Mouse (Mus musculus) spleen, adult 2 months (tissue): ENCODE results near the gene Apoa2. TPM values are rescaled to one million over a fixed set of nuclear protein-coding genes. Genes with fewer than 3 reads are reported as not detected.
A peak's percentile ranks its signal among the peaks of the same experiment; 100 is the strongest.
"Not testable (repeated sequence)": the region's sequence is repeated elsewhere in the genome, so short reads cannot be mapped to it uniquely, and the experiment has no call there.

ENCODE experiments used
- DNase-seq, 2 experiments: peaks; one replicate each; pipeline versions ENCODE4 v3.0.0 to v3.0.0-alpha.2; 2012 to 2021; ENCODE audit warnings: low spot score in 2 of 2, low read depth in 1 of 2
- H3K27ac ChIP-seq: fragments of 200-500 bp; 2 replicates; pipeline ENCODE4 v1.5.1; 2012; ENCODE audit warnings: low read length, inconsistent platforms; ENCODE audit not compliant: insufficient read depth
- H3K27me3 ChIP-seq: fragments of 200-500 bp; 2 replicates; pipeline ENCODE4 v1.6.1; 2012; ENCODE audit warnings: mild to moderate bottlenecking, moderate library complexity, low read length, inconsistent platforms; ENCODE audit not compliant: control insufficient read depth, insufficient read depth
- H3K36me3 ChIP-seq: fragments of 200-500 bp; 2 replicates; pipeline ENCODE4 v1.6.1; 2012; ENCODE audit warnings: mild to moderate bottlenecking, low read length, inconsistent platforms; ENCODE audit not compliant: control insufficient read depth, insufficient read depth
- H3K4me1 ChIP-seq: fragments of 200-500 bp; 2 replicates; pipeline ENCODE4 v1.6.1; 2011; ENCODE audit warnings: inconsistent platforms; ENCODE audit not compliant: control insufficient read depth, insufficient read depth, insufficient read length
- H3K4me3 ChIP-seq: fragments of 200-500 bp; 2 replicates; pipeline ENCODE4 v1.5.1; 2011; ENCODE audit warnings: mild to moderate bottlenecking, inconsistent platforms; ENCODE audit not compliant: insufficient read depth, insufficient read length; ENCODE audit errors: extremely low read depth
- CTCF ChIP-seq: fragments of 200-500 bp; IDR thresholded peaks from 2 replicates; pipeline ENCODE4 v1.5.1; 2011; ENCODE audit warnings: mild to moderate bottlenecking, inconsistent platforms; ENCODE audit not compliant: insufficient read depth, insufficient read length, insufficient replicate concordance; ENCODE audit errors: extremely low read depth
- POLR2A ChIP-seq: fragments of 200-500 bp; IDR thresholded peaks from 2 replicates; pipeline ENCODE4 v1.6.1; 2011; ENCODE audit warnings: low read depth, low read length, inconsistent platforms
- WGBS: fragments of 180-500 bp; shearing (Covaris S2); methylation state at CpG from one replicate; pipeline ENCODE4 v1.1.7; 2018; 5-methylcytosine and 5-hydroxymethylcytosine counted together
- polyA plus RNA-seq: library from polyadenylated mRNA; depleted of rRNA; stranded (reverse); fragments of >200 nt; gene quantifications from 2 replicates; pipeline ENCODE4 v1.2.3, GENCODE M21; 2012

Apoa2 gene
- polyA plus RNA-seq, 1 experiment = 1.8 TPM

GRCm38 (mm10) chr1:171234538-171234937 is 9.7 kb downstream of the Apoa2 start:
- WGBS = 77% methylated on average over 4 of the region's 4 CpGs
- peaks cover 5% of the 10 kb centered on the region; the same call in 1 of the 2 replicates for H3K4me1 ChIP-seq
- H3K36me3 ChIP-seq = peaks cover 32% of the 10 kb centered on the region

GRCm38 (mm10) chr1:171235791-171236190 is 10.9 kb downstream of the Apoa2 start:
- Histone ChIP-seq H3K27ac (no peak overlapping the region), H3K36me3 (peaks cover 41% of the 10 kb centered on the region), H3K27me3 (no peaks in the 10 kb centered on the region), H3K4me1 (peaks cover 5% of the 10 kb centered on the region; the same call in 1 of the 2 replicates), H3K4me3 (no peak overlapping the region)
- TF ChIP-seq CTCF (no peak), POLR2A (no peak)
- DNase-seq = no peak
- WGBS = 66% methylated on average over 4 of the region's 4 CpGs

More at GRCm38 (mm10) chr1:171234538-171234937, 9.7 kb downstream of the Apoa2 start:
- no peaks in the 10 kb centered on the region for H3K27me3 ChIP-seq
- no peak overlapping the region for H3K4me3 ChIP-seq
- TF ChIP-seq CTCF (no peak), POLR2A (no peak)
- peak overlapping the region; percentile 59 for H3K27ac ChIP-seq
- DNase-seq = no peak

GRCm38 (mm10) chr1:171237438-171237837 is 12.6 kb downstream of the Apoa2 start:
- TF ChIP-seq POLR2A = no peak
- Histone ChIP-seq H3K27me3 (no peaks in the 10 kb centered on the region), H3K27ac (no peak overlapping the region), H3K4me3 (no peak overlapping the region), H3K36me3 (peaks cover 47% of the 10 kb centered on the region), H3K4me1 (no peaks in the 10 kb centered on the region)
- 95% methylated on average over 6 of the region's 6 CpGs for WGBS
- DNase-seq = no peak

- no peaks in the 10 kb centered on the region for H3K4me1 ChIP-seq
- peak in 1 of 2 experiments; percentile 48 for DNase-seq
- TF ChIP-seq CTCF = peak; percentile 86
- TF ChIP-seq POLR2A = no peak
- peaks cover 51% of the 10 kb centered on the region for H3K36me3 ChIP-seq
- H3K27ac ChIP-seq = no peak overlapping the region
- no peaks in the 10 kb centered on the region for H3K27me3 ChIP-seq
- 73% methylated on average over 14 of the region's 14 CpGs for WGBS
- H3K4me3 ChIP-seq = no peak overlapping the region
These were observed 13.6 kb downstream of the Apoa2 start for GRCm38 (mm10) chr1:171238463-171238862.

- no peaks in the 10 kb centered on the region for H3K4me1 ChIP-seq
- H3K27ac ChIP-seq = no peak overlapping the region
- no peak for DNase-seq
- WGBS = 87% methylated on average over 15 of the region's 15 CpGs
- H3K4me3 ChIP-seq = no peak overlapping the region
- TF ChIP-seq POLR2A (no peak), CTCF (no peak)
- peaks cover 48% of the 10 kb centered on the region for H3K36me3 ChIP-seq
- no peaks in the 10 kb centered on the region for H3K27me3 ChIP-seq
These were observed 15.3 kb downstream of the Apoa2 start for GRCm38 (mm10) chr1:171239992-171240744.

- H3K4me1 ChIP-seq = no peaks in the 10 kb centered on the region
- H3K27me3 ChIP-seq = no peaks in the 10 kb centered on the region
- TF ChIP-seq CTCF = no peak
- no peak for TF ChIP-seq POLR2A
- 95% methylated on average over 10 of the region's 10 CpGs for WGBS
- H3K36me3 ChIP-seq = peaks cover 41% of the 10 kb centered on the region
- H3K4me3 ChIP-seq = no peak overlapping the region
- no peak for DNase-seq
- H3K27ac ChIP-seq = no peak overlapping the region
These were observed 16.1 kb downstream of the Apoa2 start for GRCm38 (mm10) chr1:171240911-171241310.

- WGBS = 92% methylated on average over 12 of the region's 12 CpGs
- H3K4me3 ChIP-seq, H3K4me1 ChIP-seq, H3K27ac ChIP-seq, H3K27me3 ChIP-seq, DNase-seq: not testable (repeated sequence)
- H3K36me3 ChIP-seq = peaks cover 35% of the 10 kb centered on the region
These were observed 17.1 kb downstream of the Apoa2 start for GRCm38 (mm10) chr1:171241952-171242351.
